Mouse (Mus musculus): ENCODE measurements at regions not wholly inside any gene's neighbourhood (a gene's known extent, or its start where the extent isn't known, plus 50 kb on each side); places are given as distances from the start of the nearest gene placed in this dataset.

DNA sequence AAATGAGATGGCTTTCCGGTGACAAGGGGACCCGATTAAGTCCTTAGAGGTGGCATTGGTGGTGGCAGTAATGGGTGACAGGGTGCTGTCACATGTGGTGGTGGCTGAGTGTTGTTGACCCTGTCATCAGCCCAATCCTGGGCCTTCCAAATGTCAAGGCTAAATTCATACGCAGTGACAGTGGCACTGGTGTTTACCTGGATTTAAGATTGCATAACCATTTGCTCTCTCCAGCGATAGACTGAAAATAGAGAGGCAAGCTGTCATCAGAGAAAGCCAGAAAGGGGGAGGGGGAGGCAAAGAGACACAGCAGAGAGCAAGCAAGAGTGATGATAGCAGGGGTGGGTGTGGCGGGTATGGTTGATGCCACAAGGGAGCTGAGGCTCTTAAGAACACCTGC lies 215.1 kb downstream of the Suds3 start:
- no peak for DNase-seq (ENCODE audit: low read depth)

DNA sequence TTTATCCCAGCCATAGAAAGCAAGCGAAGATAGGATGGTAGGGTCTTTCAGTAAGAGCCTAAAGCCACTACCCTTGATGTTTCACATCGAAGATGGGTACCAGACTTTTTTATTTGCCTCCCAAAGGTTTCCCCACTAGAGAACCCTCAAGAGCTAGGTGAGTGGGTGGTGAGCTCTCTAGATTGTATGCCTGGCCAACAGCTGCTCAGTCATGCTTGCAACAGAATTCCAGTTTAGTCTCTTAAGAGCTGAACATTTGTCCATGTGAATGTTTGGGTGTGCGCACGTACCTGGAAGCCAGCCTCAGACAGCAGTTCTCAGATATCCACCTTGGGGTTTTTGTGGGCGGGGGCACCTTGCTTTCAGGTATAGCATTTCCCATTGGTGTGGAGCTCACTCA lies 218.5 kb downstream of the Suds3 start:
- DNase-seq (ENCODE audit: low read depth), result no peak

DNA sequence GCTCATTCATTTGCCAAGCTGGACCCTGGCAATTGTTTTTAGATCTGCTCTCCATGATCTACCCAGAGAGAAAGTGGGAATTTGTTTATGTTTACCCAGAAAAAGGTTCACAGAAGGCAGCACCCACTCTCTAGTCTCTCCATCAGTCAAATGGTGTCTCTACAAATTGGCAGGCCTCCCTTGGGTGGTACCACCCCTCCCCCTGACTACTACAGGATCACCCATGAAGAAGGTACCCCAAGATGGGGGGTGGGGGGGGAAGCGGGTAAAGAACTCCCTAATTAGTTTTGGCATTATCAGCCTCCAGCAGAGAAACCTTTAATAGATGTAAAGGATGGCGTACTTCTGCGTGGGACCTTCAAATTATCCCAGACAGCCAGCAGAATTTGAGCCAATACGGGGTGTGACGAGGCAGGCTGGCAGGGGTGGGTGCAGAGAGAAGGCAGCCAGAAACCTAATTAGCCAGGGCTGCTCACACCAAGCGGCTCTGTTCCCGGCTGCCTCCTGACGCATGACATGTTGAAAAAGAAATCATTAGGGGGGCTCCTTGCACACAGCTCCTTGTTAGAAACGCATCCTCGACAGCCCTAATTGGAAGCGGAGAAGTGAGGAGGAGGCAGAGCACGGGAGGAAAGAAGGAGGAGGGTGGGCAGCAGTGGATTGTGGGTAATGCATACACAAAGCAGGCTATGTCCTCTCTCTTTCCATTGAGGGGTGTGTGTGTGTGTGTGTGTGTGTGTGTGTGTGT lies 220.7 kb downstream of the Suds3 start:
- DNase-seq (ENCODE audit: low read depth), result no peak

DNA sequence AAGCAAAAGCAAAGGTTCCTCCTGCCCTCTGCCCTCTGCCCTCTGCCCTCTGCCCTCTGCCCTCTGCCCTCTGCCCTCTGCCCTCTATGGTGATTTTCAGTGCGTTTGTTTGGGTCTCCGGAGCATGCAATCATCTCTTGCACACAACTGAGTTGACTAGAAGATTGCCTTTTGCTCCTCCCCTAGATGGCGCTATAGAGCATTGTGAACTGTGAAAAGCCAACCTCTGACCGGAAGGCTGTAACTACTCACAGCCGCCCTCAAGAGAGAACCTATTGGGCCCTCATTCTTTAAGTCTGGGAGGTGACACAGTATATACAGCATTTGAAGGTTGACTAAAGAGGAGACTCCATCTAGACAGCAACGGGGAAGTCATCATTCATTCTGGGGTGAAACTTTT lies 221.3 kb downstream of the Suds3 start:
- no peak for DNase-seq (ENCODE audit: low read depth)

DNA sequence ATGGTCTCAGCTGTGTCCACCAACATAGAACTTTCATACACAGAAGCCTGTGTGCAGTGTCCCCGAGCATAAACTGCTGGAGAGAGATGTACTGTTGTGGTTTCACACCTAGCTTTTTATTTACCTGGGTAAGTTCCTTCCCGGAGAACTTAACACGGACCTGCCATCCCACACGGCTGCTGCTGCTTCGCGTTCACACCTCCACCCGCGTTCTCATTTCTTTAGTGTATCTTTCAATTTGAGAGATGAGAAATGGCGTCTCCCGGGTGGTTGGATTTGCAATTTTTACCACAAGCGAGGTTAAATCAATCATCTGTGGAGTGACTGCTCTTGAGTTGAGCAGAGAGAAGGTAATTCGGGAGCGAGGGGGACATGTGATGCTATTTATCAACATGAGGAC lies 223.0 kb downstream of the Suds3 start:
- no peak for DNase-seq (ENCODE audit: low read depth)

DNA sequence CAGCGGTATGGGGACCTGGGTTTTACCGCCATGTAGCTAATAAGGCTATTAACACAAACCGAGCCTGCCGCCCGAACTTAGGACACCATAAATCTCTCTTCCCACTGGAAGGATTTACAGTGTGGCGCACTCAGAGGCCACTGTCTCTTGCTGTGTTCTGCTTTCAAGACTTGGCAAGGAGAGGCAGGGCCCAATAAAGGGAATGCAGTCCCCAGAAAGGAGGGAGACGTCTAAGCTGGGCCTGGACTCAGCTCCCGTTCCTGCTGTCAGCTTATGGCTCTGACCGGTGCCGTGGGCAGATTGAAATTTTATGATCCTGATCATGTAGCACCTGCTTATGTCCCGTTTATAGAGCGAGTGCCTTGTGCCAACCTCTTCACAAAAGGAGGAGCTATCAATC lies 226.7 kb downstream of the Suds3 start:
- DNase-seq (ENCODE audit: low read depth), result no peak

DNA sequence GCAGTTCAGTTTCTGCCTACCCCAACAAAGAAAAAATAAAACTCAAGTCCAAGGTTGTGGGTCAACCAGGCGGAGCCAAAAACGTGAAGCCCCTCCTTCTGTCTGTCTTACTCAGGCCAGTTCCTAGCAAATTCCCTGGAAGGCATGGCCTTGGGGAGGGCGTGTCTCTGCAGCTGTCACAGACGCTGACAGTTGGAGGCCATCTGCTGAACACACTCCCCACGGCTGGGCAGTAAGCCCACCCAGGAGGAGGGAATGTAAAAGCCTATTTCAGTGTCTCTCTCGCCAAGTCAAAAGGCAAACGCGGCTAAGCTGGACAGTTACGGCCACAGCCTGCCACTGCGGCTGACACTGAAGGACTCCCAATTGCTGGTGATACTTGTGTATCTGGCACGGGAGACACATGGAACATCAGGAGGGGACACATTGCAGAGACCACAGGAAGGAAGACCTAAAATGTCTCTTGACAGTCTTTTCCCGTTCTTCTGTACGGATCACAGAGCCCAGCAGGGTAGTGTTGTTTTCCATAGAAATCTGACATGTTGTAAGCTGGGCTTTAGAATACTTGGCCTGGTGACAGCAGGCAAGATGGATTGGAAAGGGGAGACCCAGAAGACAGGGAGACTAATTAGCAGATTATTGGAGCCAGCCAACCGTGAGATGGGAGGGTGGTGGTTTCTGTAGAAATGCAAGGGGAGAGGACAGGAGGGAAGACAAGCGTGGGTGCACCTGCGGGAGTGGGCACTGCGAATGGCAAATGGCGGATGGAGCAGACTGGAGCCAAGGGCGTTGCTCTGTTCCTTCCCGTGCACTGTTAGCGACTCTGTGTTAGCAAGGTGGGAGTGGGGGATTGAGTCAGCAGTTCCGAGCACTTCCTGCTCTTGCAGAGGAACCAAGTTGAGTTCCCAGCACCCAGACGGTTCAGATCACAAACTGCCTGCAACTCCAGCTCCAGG lies 229.5 kb downstream of the Suds3 start:
- DNase-seq (ENCODE audit: low read depth), result no peak

DNA sequence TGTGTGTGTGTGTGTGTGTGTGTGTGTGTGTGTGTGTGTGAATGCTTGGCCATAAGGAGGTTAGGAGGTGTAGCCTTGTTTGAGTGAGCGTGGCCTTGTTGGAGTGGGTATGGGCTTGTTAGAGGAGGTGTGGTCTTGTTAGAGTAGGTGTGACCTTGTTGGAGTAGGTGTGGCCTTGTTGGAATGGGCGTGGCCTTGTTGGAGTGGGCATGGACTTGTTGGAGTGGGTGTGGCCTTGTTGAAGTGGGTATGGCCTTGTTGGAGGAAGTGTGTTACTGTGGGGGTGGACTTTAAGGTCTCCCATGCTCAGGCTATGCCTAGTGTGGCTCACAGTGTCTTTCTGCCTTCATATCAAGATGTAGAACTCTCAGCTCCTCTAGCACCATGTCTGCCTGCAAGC lies 236.2 kb downstream of the Suds3 start:
- no peak for DNase-seq (ENCODE audit: low read depth)

DNA sequence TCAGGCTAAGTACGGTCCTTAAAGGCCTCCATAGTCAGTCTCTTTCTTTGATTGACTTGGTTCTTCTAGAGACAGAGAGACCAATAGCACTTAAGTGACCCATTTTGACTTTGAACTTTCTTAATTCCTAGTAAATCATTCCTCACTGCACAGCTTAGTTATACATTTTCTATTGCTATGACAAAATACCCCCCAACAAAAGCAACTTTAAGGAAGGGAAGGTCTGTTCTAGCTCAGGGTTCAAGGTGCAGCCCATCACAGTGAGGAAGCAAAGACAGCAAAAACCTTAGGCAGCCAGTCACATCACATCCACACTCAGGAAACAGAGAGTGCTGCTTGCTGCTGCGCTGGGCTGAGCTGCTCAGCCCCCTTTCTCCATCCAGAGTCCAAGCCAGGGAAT lies 241.0 kb downstream of the Suds3 start:
- DNase-seq (ENCODE audit: low read depth), result no peak

DNA sequence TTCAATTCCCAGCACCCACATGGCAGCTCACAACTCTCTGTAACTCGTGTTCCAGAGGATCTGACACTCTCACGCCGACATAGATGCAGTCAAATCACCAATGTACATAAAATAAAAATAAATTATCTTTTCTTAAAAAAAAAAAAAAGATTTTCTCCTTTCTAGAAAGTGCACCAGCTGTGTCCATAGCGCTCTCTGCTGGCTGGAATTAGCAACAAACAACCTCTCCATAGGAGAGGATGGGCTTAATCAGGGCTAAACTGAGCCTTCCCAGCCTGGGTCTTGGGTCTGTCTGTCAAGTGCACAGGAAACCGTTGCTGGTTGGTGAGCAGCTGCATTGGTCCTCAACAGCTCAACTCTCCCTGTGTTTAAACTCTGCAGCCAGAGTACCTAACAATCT lies 247.8 kb downstream of the Suds3 start:
- no peak for DNase-seq (ENCODE audit: low read depth)

DNA sequence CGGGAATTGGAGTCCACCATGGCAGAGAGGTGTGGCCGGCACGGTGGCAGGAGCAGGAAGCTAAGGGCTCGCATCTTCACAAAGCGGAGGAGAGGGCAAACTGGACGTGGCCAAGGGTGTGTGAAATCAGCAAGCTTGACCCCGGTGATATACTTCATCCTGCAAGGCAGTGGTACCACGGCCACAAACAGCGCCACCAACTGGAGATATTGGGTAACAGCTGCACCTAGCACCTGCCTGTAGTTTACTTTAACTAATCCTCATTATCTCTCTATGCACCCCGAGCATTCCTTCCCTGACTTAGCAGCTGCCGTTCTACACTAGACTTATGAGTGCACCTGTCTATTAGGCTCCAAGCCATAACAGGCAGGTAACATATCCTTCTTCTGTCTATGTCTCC lies 251.6 kb downstream of the Suds3 start:
- DNase-seq (ENCODE audit: low read depth), result no peak

DNA sequence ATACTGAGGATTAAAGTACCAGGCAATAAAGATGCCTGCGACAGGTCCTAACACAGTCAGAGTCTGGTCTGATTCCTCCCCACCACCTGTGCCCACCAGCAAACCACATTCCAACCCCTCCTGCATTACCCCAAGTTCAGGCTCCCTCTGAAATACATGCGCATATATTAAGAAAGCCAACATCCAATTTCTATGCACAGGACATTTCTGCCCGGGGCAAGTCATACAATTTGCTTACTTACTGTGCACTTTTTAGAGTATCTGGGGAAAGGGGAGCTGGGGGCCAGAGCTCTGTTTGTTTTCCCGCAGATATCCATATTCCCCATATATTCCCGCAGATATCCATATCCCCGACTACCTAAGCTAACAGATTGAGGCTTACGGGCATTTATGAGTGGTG lies 261.1 kb upstream of the Srrm4 start:
- DNase-seq (ENCODE audit: low read depth), result no peak

DNA sequence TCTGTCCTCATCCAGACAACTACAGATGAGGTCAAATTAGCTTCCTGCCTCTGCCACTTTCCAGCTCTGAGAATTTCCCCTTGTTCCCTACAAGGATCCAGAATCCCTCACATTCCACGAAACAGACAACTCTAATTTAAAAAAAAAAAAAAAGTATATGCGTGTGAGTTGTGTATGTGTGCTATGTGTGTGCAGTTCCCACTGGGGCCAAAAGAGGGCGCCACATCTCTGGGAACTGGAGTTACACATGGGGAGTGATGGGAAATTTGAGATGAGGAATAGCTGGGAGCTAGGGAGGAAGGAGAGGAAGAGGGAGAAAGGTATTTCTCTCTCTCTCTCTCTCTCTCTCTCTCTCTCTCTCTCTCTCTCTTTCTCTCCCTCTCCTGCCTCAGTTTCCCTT lies 240.3 kb upstream of the Srrm4 start:
- DNase-seq (ENCODE audit: low read depth), result no peak

DNA sequence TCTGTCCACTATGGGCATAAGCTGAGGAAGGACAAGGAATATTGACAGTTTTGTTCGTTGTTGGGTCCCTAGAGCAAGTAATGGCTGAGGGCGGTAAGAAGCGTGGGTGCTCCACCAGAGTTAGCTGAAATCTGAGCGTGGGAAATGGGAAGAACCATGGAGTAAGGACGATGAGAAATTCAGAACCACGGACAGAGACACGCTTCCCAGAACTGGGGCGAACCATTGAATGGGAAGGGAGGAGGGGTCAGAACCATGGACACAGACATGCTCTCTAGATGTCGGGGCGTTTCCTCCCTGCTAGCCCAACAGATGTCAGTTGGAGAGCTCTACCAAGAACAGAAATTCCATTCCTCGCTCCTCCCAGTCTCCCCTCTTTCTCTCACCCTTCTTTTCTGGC lies 238.2 kb upstream of the Srrm4 start:
- DNase-seq (ENCODE audit: low read depth), result no peak

DNA sequence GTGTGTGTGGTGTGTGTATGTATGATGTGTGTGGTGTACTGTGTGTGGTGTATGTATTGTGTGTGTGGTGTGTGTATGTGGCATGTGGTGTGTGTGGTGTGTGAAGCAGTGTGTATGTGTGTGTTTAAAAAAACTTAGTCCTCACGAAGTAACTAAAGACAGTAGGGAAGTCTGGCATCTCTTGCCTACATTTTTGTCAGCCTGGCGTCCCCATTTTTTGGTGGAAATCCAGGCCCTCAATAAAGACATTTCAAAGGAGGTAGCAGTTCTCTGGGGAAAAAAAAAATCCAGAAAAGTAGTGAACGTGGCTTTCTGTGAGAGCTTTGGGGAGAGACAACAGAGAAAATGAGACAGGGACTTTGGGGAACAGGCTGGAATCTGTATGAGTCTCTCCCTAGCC lies 231.6 kb upstream of the Srrm4 start:
- DNase-seq (ENCODE audit: low read depth), result no peak

DNA sequence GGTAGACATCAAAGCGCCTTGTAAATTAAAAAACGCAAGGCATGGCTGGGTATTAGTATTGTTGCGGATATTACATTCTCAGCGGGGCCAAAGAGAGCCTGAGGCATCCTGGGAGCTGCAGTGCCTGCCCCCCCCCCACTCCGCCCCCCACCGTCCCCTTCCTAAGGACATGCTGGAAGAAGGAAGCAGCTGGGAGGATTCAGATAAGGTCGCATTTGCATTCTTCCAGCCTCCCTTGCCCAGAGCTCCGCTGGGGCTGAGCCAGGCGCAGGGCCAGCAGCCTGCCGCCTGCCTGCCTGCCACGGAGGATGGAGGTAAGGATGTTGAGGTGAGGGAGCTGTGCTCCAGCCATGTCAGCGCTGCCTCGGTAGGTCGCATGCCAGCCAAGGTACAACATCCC lies 230.5 kb upstream of the Srrm4 start:
- no peak for DNase-seq (ENCODE audit: low read depth)

DNA sequence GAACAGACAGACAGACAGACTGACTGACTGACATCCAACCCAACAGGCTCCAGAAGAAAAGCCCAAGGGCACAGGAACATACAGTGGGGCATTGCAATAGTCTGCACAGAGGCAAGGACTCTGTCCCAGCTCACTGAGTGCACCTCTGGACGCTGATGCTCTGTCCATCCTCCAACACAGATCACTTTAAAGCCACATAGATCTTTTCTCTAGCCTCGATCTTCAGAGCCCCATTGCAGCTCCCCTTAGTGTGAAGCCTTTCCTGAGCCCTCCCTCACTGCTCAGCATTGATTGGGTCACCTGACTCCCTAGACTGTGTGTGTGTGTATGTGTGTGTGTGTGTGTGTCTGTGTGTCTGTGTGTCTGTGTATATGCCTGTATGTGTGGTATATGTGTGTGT lies 218.2 kb upstream of the Srrm4 start:
- no peak for DNase-seq (ENCODE audit: low read depth)

DNA sequence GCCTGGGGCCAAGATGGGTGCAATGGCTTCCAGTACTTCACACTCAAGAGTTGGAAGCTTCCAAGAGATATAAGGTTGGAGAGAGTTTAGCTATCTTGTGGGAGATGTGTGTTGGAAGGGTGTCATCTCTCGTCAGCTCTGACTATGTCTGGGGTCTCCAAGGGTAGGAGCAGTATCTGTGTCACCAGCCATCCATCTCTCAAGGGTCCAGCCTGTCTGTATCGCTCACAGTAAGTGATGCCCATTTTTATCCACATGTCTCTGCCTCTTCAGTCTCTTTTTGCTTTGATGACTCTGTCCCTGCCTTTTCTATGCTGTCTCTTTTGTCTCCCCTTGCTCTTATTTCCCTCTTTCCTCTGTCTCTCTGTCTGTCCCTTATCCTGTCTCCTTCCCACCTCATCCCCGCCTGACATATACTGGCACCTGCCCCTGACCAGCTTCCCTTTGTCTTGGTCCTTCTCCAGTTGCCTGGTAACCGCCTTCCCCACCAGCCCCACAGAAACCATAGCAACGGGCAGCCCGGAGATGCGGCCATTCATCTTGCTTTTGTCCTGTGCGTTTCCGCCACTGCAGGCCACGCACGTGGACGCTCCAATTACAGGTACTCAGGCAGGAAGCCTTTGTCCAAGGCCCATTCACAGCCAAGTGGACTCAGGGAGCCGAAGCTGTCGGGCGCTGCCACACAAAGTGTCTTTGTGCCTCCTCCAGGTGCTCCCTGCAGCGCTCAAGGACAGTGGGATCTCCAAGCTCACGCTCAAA lies 217.6 kb upstream of the Srrm4 start:
- DNase-seq (ENCODE audit: low read depth), result no peak

DNA sequence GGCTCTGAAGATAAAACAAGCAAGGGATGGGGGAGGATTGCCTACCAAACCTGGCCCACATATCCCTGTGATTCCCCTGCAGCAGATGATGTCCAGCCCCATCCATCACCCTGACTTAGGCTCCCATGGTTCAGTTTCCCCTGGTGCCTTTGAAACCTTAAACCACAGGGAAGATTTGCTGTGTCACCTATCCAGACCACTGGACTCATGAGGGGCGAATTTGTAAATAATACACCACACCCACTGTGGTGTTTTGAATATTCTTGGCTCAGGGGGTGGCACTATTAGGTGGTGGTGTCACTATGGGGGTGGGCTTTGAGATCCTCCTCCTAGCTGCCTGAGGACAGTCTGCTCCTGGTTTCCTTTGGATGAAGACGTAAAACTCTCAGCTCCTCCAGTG lies 205.8 kb upstream of the Srrm4 start:
- no peak for DNase-seq (ENCODE audit: low read depth)

DNA sequence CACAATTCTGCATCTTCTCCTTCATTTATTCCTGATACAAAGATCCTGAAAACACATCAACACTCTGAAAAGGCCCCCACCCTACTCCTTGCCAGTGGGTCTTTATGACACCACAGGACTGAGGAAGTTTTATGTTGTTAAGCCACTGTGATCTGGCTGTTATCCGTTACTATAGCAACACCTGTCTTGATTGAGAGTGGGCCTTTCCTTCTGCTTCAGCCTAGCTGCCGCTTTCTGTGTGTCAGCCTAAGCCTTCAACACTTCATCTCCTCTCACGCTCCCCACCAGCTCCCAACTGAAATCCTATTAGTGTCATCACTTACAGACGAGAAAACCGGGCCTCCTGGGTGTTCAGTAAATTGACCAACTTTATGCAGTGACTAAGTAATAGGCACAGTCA lies 203.6 kb upstream of the Srrm4 start:
- no peak for DNase-seq (ENCODE audit: low read depth)

DNA sequence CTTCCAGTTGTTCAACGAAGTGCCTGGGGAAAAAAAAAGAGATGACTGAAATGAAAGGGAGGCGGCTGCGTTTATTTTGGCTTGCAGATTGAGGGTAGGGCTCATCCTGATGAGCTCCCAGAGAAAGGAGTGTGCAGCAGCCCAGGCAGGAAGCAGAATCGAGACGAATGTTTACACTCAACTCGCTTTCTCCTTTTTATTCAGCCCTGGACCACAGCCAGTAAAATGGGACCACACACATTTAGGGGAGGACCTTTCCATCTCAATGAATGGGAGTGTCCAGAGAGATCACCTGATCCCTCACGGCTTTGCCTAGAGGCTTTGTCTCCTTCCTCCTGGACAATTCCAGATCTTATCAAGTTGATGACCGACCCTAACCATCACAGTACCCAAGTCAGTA lies 198.8 kb upstream of the Srrm4 start:
- DNase-seq (ENCODE audit: low read depth), result no peak

DNA sequence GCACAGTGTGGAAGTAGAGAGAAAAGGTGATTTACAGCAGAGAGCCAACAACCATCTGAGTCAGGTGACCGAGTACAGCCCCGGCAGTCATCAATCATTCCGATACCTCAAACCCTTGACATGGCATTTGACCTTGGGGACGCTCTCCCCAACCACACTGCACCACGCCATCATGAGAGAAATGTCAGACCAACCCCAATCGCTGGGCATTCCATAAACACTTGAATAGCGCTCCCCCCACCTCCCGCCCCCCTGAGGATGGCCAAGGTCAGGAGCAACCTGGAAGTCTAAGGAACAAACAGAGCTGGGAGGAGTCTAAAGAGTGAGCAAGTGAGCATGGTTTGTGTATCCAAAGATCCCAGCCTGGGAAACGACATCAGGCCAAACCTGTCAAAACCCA lies 198.2 kb upstream of the Srrm4 start:
- DNase-seq (ENCODE audit: low read depth), result no peak

DNA sequence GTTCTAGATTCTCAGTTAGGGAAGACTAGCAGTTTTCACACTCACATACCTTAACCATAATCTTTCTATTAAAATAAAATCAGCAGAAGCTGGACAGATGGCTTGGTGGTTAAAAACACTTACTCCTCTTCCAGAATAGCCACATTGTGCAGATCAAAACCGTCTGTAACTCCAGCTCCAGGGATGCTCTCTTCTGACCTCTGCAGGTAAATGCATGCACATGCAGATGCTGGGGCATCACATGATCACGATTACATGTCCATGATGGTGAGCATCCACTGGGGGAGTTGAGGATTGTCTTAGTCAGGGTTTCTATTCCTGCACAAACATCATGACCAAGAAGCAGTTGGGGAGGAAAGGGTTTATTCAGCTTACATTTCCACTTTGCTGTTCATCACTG lies 184.8 kb upstream of the Srrm4 start:
- DNase-seq (ENCODE audit: low read depth), result no peak
